8 mouse cellular contexts compared by ENCODE assay signal in genomic region chr1:176800728-176801365, GRCm38 (mm10). TPM values are rescaled to one million over a fixed set of nuclear protein-coding genes. Genes with fewer than 3 reads are reported as not detected.
A peak's percentile ranks its signal among the peaks of the same experiment; 100 is the strongest.
DNase-seq lines count a peak whose midpoint lies in the region; ATAC-seq and TF ChIP-seq lines count a peak whose summit lies in the region.

No protein-coding gene starts in this region.

- TF ChIP-seq CTCF in heart, adult 2 months (IDR thresholded peaks at IDR 0.05): no peak

- WGBS in heart, adult 2 months: 13% methylated on average over 2 of the region's 2 CpGs
- 21% methylated on average over 2 of the region's 2 CpGs for WGBS in midbrain, embryonic 14.5 days

- ATAC-seq in midbrain, embryonic 14.5 days (ENCODE audit: low FRiP score, low TSS enrichment): peak; percentile 72; the same call in 1 of the 2 replicates

- intact Hi-C loops in heart, adult 2 months (cut with DNase I): no loop called here

- TF ChIP-seq EP300 in heart, adult 2 months (IDR thresholded peaks at IDR 0.05; ENCODE audit: insufficient read depth, low read depth, low read length): 0 out of 2 replicates have a peak, but pooled peaks have one; percentile 30

- TF ChIP-seq POLR2A in heart, adult 2 months (IDR thresholded peaks at IDR 0.05; ENCODE audit: insufficient read depth, low read depth, low read length): no peak

- H3K27ac ChIP-seq in heart, adult 2 months: peak overlapping the region; percentile 53
- no peak overlapping the region for H3K27ac ChIP-seq in midbrain, embryonic 14.5 days (replicated peaks; ENCODE audit: low read depth, low read length)

- DNase-seq in adrenal gland, adult (ENCODE audit: inconsistent age in 2 of 2, low spot score in 1 of 2): peak; percentile 35 to 68
- no peak for DNase-seq in adrenal gland, postnatal 25 days
- peak; percentile 30 for DNase-seq in urinary bladder, postnatal 14 days (ENCODE audit: low spot score)
- no peak for DNase-seq in urinary bladder, postnatal 10 days (ENCODE audit: low spot score)
- DNase-seq in heart, adult 2 months: peak; percentile 47 to 76
- peak; percentile 69 to 76 for DNase-seq in kidney, postnatal 4 days
- DNase-seq in midbrain, embryonic 14.5 days: peak; percentile 84
- peak; percentile 70 for DNase-seq in thymus, postnatal 0 days (ENCODE audit: low spot score)

- H3K79me2 ChIP-seq in heart, adult 2 months (replicated peaks; ENCODE audit: control insufficient read depth, insufficient read depth, low read length): peaks cover 2% of the 10 kb centered on the region

- H3K36me3 ChIP-seq in heart, adult 2 months (ENCODE audit: control insufficient read depth, insufficient read depth, low read length): peaks cover 6% of the 10 kb centered on the region
- no peaks in the 10 kb centered on the region for H3K36me3 ChIP-seq in midbrain, embryonic 14.5 days (ENCODE audit: control insufficient read depth, insufficient read depth, low read length)

- H3K27me3 ChIP-seq in heart, adult 2 months (ENCODE audit: control insufficient read depth, insufficient read depth, low read length): no peaks in the 10 kb centered on the region
- H3K27me3 ChIP-seq in midbrain, embryonic 14.5 days (ENCODE audit: control insufficient read depth, insufficient read depth, low read length): no peaks in the 10 kb centered on the region

- no peak overlapping the region for H3K4me3 ChIP-seq in heart, adult 2 months
- no peak overlapping the region for H3K4me3 ChIP-seq in midbrain, embryonic 14.5 days (replicated peaks; ENCODE audit: low read depth, low read length)

- no peaks in the 10 kb centered on the region for H3K9me3 ChIP-seq in midbrain, embryonic 14.5 days (ENCODE audit: control insufficient read depth, low read length)

- H3K4me2 ChIP-seq in midbrain, embryonic 14.5 days (ENCODE audit: low read length): 0 out of 2 replicates have a peak overlapping the region, but pooled peaks have one; percentile 12

- H3K4me1 ChIP-seq in heart, adult 2 months (ENCODE audit: control insufficient read depth, insufficient read depth, low read length): peaks cover 3% of the 10 kb centered on the region
- peaks cover 16% of the 10 kb centered on the region for H3K4me1 ChIP-seq in midbrain, embryonic 14.5 days (ENCODE audit: control insufficient read depth, insufficient read depth, low read length)

- no peak overlapping the region for H3K9ac ChIP-seq in heart, adult 2 months (ENCODE audit: low read depth, low read length)
- H3K9ac ChIP-seq in midbrain, embryonic 14.5 days (replicated peaks; ENCODE audit: low read length): no peak overlapping the region

RNA-seq across cellular contexts. Expression of gene Cep170, which starts 13.0 kb away (rescaled TPM):
- 37.9 and 41.5 TPM in 2 replicates for total RNA-seq in adrenal gland, postnatal 25 days (2021)
- total RNA-seq in heart, adult 2 months (2021): 10 to 100 TPM; 17.8 to 22.9 TPM
- polyA plus RNA-seq in heart, adult 2 months (2012; rRNA removed): 5.8 and 9.5 TPM in 2 replicates
- polyA plus RNA-seq in midbrain, embryonic 14.5 days (2014; fragmentation: Nextera tagmentation; extraction: Ambion mirVana): 144 and 182 TPM in 2 replicates
- 15.0 and 16.4 TPM in 2 replicates for polyA plus RNA-seq in thymus, postnatal 0 days (2015; fragmentation: Nextera tagmentation; extraction: Ambion mirVana)

RNA-seq across cellular contexts. Expression of gene Sdccag8, which starts 13.6 kb away (rescaled TPM):
- total RNA-seq in adrenal gland, postnatal 25 days (2021): 13.4 and 15.5 TPM in 2 replicates
- 1 to 10 TPM; 3.5 to 4.6 TPM for total RNA-seq in heart, adult 2 months (2021)
- polyA plus RNA-seq in heart, adult 2 months (2012; rRNA removed): 2.6 and 4.1 TPM in 2 replicates
- polyA plus RNA-seq in midbrain, embryonic 14.5 days (2014; fragmentation: Nextera tagmentation; extraction: Ambion mirVana): 22.8 and 23.5 TPM in 2 replicates
- polyA plus RNA-seq in thymus, postnatal 0 days (2015; fragmentation: Nextera tagmentation; extraction: Ambion mirVana): 15.8 and 17.7 TPM in 2 replicates

Comparison
In these comparisons a context has a peak if more than half of its experiments do, and no peak if none do; other contexts are left out.
1. DNase-seq: peak in adrenal gland, adult (2 of 2), urinary bladder, postnatal 14 days (single experiment), heart, adult 2 months (2 of 2), kidney, postnatal 4 days (2 of 2), midbrain, embryonic 14.5 days (single experiment) and thymus, postnatal 0 days (single experiment); none in adrenal gland, postnatal 25 days (single experiment) and urinary bladder, postnatal 10 days (single experiment).